Mouse (Mus musculus) G1E-ER4 (cell line): ENCODE results near the gene Ifnar2. TPM values are rescaled to one million over a fixed set of nuclear protein-coding genes. Genes with fewer than 3 reads are reported as not detected.

Source experiments
- GATA1 ChIP-seq: IDR thresholded peaks from one replicate; pipeline ENCODE4 v1.8.0; 2012; ENCODE audit warnings: low read length, inconsistent platforms
- polyA plus RNA-seq: library from polyadenylated mRNA; stranded (reverse); fragments of >175 nt; gene quantifications from 2 replicates; pipeline ENCODE4 v1.2.3, GENCODE M21; 2012

Ifnar2 gene
- polyA plus RNA-seq, 1 experiment = 44.2 TPM

DNA sequence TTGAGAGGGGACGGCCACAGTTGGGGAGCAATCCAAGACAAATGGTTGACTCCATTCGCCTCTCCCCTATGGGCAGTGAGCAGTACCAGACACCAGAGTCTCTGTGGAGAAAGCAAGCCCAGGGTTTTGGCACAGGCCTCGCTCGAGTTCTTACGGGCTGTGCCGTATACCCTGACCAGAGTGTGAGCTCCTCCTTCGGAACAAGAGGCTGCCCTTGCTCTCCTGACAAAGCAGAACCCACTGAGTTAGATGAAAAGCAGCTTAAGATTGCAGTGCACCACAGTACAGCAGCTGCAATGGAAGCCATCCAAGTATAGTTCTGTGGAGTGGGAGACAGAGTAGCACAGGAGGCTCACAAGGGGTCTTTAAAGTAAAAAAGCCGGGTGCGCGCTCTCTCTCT is 4.1 kb downstream of the Ifnar2 start:
- TF ChIP-seq GATA1 = no peak

DNA sequence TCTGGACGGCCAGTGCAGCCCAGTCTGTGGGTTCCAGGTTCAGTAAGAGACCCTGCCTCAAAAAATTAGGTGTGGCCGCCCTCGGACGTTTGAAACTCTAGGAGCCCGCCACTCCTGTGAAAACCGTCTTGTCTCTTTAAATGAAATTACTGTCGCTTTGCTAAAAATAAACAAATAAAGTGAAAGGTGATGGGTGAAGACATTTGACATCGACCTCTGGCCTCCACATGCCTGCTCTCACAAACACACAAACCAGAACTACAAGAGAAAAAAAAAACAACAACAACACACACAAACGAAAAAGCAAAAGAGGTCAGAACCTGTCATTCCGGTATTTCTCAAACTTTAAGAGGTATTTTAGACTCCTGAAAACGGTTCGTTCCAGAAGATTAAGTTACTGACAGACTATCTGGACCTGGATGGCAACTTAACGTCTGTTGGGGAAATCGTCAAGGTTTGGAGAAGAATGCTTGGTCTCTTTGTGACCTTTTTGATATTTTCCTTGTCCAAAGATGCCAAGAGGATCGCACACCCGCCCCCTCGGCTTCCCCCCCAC is 5.9 kb downstream of the Ifnar2 start:
- no peak for TF ChIP-seq GATA1

DNA sequence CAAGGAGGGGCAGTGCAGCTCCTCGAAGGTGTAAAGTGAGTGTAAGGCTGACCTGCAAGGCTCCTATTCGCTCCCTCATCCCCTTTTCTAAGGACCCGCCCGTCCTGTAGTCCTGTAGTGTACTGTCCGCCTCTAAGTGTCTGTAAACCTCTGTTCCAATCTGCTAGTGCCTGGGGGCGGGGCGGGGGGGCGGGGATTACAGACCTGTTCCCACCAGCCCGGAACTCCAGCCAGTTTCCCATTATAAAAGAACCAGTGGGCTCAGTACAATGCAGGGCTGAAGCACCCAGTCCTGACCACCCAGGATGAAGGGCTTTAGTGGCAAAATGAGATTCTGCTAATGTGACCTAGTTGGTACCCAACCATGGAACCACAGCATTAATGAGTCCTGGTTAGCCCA is 6.4 kb downstream of the Ifnar2 start:
- TF ChIP-seq GATA1 = no peak

DNA sequence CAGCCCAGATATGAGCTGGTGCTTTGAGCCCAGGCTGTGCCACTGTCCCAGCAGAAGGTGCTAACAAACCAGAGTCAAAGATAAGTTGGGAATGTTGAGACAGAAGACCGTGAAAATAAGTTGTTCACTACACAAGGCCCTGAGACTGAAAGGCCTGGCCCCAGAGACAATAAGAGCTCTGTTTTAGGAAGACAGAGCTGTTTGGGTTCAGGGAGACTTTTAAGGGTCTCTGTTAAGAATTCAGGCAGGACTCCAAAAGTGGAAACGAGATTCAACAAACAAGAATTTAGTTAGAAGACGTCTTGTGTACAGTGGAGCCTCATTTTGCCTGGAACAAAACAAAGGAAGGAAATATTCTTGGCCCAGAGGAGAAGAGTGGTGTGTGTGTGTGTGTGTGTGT is 6.8 kb downstream of the Ifnar2 start:
- no peak for TF ChIP-seq GATA1

DNA sequence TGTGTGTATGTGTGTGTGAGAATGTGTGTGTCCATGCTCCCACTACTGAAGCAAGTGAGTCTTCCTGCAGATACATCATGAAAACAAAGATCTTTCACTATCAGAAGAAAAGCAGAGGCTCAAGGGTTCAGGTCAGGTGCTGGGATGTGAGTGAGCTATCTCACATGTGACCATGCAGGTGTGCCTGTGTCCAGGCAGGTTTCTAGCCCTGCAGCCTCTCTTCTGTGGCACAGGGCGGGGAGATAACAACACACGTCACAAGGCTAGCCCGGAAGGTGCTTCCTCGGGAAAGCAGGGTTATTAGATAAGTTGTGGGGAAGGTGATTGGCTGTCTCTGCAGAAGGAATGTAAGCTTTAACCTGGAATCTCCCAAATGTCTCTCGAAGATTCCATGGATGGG is 7.6 kb downstream of the Ifnar2 start:
- TF ChIP-seq GATA1 = no peak

DNA sequence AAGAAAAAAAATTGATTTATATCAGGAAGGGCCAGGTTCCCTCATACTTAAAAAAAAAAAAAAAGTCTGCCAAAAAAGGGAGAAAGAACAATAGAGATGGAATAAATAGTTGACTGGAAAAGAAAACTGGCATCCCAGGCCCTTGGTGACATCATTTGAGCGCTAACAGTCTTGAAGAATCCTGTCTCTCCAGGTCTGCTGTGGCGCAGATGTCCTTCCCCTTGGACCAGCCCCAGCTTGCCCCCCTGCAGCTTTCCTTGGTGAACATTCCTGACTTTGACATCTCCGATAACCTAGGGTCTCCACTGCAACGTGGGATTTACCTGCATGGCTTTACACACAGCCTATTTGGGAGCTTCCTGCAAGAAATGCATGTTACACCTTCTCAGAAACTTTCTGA is 9.0 kb downstream of the Ifnar2 start:
- TF ChIP-seq GATA1 = no peak

DNA sequence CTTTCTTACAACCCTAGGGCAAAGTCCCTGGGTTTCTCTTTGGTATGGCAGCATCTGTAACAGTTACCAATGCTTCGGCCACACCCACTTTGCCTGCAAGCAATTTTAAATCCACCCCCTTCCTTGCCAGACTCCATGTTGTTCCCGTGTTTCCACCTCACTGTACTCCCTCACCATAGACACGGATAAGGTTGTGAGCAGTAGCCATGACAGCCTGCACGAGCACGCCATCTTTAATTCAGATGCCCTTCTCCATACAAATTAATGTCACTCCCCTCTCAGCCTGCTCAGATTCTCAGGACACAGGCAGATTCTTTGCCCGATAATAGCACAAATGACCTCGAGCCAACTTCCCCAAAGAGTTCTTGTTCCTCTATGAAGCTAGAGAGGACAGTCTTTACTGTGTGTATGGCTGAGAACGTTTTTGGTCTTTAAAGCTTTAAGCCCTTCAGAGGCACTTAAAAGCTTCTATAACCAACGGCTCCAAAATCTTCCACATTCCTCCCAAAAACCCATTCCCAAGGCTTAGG is 9.7 kb downstream of the Ifnar2 start:
- TF ChIP-seq GATA1 = no peak

DNA sequence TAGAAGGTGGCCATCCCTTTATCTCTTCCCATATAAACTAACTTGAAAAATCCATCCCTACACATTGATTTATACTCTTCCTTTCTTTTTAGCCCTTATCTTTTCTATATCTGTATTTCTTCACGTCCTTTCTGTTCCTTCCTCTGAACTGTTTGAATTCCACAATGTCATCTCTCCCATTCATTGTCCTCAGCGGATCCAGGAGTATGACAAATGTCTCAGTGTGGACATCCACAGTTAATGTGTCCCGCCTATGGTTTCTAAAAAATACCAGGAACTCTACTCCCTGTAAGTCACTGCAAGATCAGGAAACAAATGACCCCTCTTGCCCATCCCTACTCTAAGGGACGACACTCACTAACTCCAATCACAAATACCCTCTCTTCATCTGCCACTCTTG is 11.6 kb downstream of the Ifnar2 start:
- TF ChIP-seq GATA1 = no peak

DNA sequence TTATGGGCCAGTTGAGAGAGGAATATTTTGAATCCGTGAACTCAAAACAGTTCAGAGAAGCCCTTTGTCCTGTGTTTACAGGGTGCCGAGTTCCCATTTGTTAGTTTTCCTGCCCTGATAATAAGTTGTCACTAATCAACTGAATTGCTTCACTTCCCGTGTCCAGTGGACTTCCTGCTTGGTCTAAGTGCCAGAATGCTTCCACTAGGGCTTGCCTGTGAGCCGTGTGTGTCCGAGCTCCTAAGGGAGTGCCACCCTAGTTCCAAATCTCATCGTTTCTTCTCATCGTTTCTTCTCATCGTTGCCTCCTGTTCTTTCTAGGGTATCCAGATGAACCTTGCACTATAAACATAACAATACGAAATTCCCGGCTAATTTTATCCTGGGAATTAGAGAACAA is 13.0 kb downstream of the Ifnar2 start:
- no peak for TF ChIP-seq GATA1

DNA sequence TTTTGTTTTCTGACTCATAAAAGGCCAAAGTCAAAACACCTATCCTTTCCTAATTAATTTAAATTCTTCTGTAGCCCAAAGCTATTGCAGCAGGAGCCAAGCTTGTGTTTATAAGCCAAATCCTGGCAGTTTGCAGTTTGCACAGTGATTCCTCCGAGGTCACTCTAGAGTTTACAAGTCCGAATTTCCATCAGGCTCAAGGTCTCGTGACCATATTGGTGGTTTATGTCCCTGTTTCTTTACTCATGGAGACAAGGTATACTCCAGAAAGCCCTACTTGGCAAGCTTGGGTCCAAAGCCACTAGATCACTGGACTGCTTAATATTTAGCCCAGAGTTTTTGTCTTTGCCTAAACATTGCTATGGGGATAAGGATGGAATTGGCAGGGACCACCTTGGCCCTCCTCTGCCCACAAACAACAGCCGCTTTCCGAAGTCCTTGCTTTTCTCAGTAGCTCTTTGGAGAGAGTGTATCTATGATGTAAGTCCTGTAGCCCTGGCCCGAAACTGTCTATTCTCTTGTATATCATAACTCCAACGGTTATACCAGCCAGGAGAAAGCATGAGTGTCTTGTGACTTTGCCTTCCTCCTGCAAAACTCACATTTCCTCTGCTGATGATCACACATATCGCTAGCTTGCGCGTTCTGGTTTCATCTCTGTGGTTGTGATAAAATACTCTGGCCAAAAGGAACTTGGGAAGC is 14.0 kb downstream of the Ifnar2 start:
- TF ChIP-seq GATA1 = no peak

DNA sequence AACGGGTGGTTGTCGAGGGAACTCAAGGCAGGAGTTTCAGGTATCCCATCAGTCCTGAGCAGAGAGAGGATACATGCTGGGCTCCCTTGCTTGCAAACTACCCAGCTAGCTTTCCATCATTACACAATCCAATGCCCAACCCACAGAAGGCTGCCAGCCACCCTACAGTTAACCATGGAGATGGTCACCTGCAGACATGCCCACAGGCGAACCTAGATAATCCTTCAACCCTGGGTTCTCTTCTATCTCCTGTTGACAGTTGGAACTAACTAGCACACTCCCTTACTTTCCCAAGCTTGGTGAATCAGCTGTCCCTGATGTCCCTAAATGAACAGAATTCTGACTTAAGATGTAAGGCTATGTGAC is 14.5 kb downstream of the Ifnar2 start:
- no peak for TF ChIP-seq GATA1

DNA sequence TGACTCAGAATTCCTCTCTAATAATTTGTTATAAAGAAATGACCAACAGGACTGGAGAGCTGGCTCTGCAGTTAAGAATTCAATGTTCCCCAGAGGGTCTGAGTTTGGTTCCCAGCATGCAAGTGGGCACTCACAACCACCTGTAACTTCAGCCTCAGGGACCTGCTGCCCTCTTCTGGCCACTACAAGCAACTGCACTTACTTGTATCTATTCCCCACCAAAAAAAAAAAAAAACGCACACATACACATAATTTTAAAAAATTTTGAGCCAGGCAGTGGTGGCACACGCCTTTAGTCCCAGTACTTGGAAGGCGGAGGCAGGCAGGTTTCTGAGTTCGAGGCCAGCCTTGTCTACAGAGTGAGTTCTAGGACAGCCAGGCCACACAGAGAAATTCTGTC is 17.5 kb downstream of the Ifnar2 start:
- TF ChIP-seq GATA1 = no peak

DNA sequence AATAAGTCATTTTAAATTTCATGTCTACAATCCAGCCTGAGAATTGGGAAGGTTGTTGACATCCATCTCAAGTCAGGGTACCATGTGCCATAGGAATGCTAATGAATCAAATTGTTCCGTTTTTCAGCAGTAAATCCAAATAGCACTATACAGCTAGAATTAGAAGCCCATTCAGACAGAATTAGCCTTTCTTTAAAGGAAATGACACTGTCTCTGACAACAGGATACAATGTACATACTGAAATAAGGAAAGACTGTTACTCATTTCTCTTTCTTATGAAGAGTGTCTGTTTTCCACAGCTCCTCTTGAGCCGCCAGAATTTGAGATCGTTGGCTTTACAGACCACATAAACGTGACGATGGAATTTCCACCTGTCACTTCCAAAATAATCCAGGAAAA is 18.8 kb downstream of the Ifnar2 start, which contains the start of gene Gm21970:
TSS of gene Gm21970 (plus strand) at position 301 of the 400 bp plus-strand sequence.
- TF ChIP-seq GATA1 = no peak

DNA sequence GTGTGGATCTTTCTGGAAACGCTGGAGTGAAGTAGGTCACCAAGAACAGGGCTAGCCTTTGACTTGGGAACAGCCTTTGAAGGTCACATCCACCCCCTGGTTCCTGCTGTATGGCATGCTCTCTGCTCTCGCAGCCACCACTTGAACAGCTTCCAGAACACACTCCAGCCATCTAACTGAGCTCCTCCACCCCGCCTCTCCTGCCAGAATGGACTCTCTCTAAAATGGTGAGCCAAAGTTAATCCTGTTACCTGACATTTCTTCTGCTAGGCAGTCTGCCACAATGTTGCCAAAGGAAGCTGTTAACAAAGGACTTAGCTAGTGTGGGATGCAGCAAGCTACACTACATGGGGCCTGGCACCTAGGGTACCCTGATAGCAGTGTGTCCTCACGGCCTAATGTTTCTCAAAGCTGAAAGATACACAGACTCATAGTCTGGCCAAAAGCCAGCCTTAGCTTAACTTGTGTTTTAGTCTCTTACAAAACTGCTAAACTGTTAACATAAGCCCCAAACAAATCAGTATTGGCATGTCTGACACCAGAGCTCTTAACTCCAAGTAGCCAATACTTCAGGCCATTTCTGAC is 22.3 kb downstream of the Ifnar2 start:
- no peak for TF ChIP-seq GATA1

DNA sequence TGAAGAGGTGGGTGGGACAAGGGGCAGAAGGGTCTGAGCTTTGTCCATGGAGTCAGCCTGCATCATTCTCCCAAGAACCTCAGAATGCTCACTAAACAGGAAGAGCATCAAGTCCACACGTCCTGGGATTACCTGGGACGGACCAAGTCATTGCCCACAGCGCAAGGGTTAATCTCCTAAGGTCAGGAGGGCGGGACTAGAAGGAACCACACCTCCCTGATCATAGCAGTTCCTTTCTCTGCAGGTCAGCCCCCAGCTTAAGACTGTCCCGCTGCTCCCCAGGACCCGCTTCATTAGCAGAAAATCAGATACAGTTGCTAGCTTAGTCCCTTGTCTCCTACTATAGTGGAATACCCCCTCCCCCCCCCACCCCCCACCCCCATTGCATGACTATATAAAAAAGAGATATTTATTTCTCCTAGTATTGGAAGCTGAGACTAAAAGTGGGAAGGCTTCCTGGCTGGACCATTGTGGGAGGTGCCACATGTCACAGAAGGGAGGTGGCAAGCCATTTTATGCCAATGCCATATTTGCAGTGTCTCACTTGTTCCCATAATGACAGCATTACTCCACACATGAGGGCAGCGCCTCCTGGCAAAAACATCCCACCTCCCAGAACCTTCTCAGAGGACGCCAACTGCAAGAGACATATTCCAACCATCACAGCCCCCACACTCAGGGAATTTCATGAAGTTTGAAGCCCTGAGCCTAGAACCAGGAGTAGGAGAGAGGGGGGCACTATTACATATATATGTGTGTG is 23.2 kb downstream of the Ifnar2 start:
- no peak for TF ChIP-seq GATA1

DNA sequence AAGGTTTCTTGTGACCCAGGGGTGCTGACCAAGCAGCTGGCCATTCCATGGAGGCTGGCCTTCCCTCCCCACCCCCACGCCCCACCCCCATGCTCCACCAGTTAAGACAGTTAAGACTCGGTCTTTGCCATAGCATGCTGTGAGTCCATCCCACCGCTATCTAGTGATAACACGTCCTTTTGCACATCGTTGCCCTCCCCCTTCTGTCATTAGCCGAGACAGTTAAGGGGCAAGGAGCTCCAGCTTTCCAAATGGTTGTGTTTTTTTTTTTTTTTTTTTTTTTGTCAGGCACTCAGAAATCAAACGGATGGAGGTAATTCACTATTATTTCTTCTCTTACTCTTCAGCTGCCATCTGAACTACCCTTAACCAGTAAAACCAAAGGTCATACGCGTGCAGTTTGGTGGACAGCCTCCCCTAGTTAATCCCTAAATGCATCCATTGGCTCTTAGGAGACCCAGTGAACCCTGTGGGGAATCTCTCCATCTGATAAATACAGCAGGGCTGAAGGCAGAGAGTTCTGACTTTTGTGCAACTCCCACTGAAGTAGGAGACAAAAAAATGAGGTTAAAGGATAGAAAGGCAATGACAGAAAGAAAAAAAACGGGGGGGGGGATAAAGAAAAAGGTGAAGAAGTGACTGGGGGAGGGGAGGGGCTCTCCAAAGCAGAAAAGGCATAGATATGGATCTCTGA is 24.4 kb downstream of the Ifnar2 start:
- no peak for TF ChIP-seq GATA1
